Mouse (Mus musculus): ENCODE measurements around the gene Il17ra.

DNA sequence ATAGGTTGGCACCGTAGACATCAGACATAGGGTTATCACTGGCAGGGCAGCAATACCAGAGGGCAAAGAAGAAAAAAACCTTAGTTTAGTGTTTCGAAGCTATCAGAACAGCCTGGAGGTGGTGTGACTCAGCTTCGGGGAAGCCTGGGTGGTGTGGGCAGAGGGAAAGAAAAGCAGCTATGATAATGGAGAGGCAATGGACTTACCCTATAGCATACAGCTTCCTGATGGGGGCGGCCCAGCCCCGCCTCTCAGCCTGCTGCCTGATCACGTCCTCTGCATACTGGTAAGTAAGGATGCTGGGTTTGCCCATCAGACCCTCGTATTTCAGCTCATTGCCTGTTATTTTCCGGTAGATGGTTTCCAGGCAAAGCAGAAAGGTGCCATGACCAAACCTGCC, 47.4 kb downstream of the Il17ra start:
- TF ChIP-seq CTCF (IDR thresholded peaks at IDR 0.05; ENCODE audit: low read depth): no peak
- no peak for TF ChIP-seq EP300 (IDR thresholded peaks at IDR 0.05; ENCODE audit: low read depth)
